Mouse (Mus musculus) hindbrain, embryonic 15.5 days (tissue): ENCODE measurements around the gene Sh3d21. TPM values are rescaled to one million over a fixed set of nuclear protein-coding genes. Genes with fewer than 3 reads are reported as not detected.

Source experiments
- ATAC-seq: fragments of 200-750 bp; cut with Nextera tagmentation; 2 replicates; pipeline ENCODE4 v1.8.0; 2017; ENCODE audit warnings: low read depth, moderate number of reproducible peaks, moderate TSS enrichment; ENCODE audit not compliant: low FRiP score
- H3K27ac ChIP-seq: fragments of 300-500 bp; sonication (generic); replicated peaks from 2 replicates; pipeline ENCODE4 v1.5.1; 2015; ENCODE audit warnings: mild to moderate bottlenecking, inconsistent platforms
- H3K27me3 ChIP-seq: fragments of 300-500 bp; sonication (generic); 2 replicates; pipeline ENCODE4 v1.6.1; 2015; ENCODE audit warnings: control low read depth, inconsistent platforms
- H3K36me3 ChIP-seq: fragments of 300-500 bp; sonication (generic); 2 replicates; pipeline ENCODE4 v1.6.1; 2015; ENCODE audit warnings: control low read depth, inconsistent platforms
- H3K4me1 ChIP-seq: fragments of 300-500 bp; sonication (generic); replicated peaks from 2 replicates; pipeline ENCODE4 v1.6.1; 2015; ENCODE audit warnings: control low read depth, inconsistent platforms
- H3K4me2 ChIP-seq: fragments of 300-500 bp; sonication (generic); 2 replicates; pipeline ENCODE4 v1.6.1; 2015; ENCODE audit warnings: moderate library complexity, mild to moderate bottlenecking, inconsistent platforms
- H3K4me3 ChIP-seq: fragments of 300-500 bp; sonication (generic); 2 replicates; pipeline ENCODE4 v1.5.1; 2015; ENCODE audit warnings: mild to moderate bottlenecking, inconsistent platforms
- H3K9ac ChIP-seq: fragments of 300-500 bp; sonication (generic); 2 replicates; pipeline ENCODE4 v1.6.1; 2015; ENCODE audit warnings: inconsistent platforms
- H3K9me3 ChIP-seq: fragments of 300-500 bp; sonication (generic); 2 replicates; pipeline ENCODE4 v1.6.1; 2016; ENCODE audit warnings: control low read depth, inconsistent platforms
- WGBS: fragments of 180-500 bp; shearing (Covaris S2); methylation state at CpG from one replicate; pipeline ENCODE4 v1.1.7; 2015; 5-methylcytosine and 5-hydroxymethylcytosine counted together
- polyA plus RNA-seq: library from polyadenylated mRNA; unstranded; fragments of >200 nt; fragmentation: Nextera tagmentation; extraction: Ambion mirVana; gene quantifications from 2 replicates; pipeline ENCODE4 v1.2.1, GENCODE M21; 2015

The Sh3d21 gene
- polyA plus RNA-seq, 1 experiment from 2014 or later = 2.0 TPM

GRCm38 (mm10) chr4:126134236-126134635 is 29.1 kb downstream of the Sh3d21 start:
- Histone ChIP-seq H3K36me3 (peaks cover 48% of the 10 kb centered on the region), H3K4me3 (no peak overlapping the region), H3K9ac (no peak overlapping the region), H3K9me3 (no peaks in the 10 kb centered on the region), H3K4me1 (peaks cover 23% of the 10 kb centered on the region), H3K4me2 (no peak overlapping the region), H3K27me3 (no peaks in the 10 kb centered on the region), H3K27ac (no peak overlapping the region)
- 91% methylated on average over 4 of the region's 4 CpGs for WGBS
- ATAC-seq = no peak

GRCm38 (mm10) chr4:126132636-126133264 is 30.5 kb downstream of the Sh3d21 start:
- Histone ChIP-seq H3K27me3 (no peaks in the 10 kb centered on the region), H3K9me3 (no peaks in the 10 kb centered on the region), H3K4me3 (no peak overlapping the region), H3K36me3 (peaks cover 49% of the 10 kb centered on the region), H3K4me1 (peaks cover 23% of the 10 kb centered on the region), H3K27ac (0 out of 2 replicates have a peak overlapping the region, but pooled peaks have one; percentile 23), H3K4me2 (no peak overlapping the region), H3K9ac (no peak overlapping the region)
- WGBS = 77% methylated on average over 6 of the region's 6 CpGs
- no peak for ATAC-seq

GRCm38 (mm10) chr4:126131290-126132121 is 31.8 kb downstream of the Sh3d21 start:
- H3K4me2 ChIP-seq = no peak overlapping the region
- no peak overlapping the region for H3K9ac ChIP-seq
- WGBS = 54% methylated on average over 10 of the region's 10 CpGs
- peaks cover 23% of the 10 kb centered on the region for H3K4me1 ChIP-seq
- no peaks in the 10 kb centered on the region for H3K27me3 ChIP-seq
- H3K27ac ChIP-seq = peak overlapping the region; percentile 74
- H3K9me3 ChIP-seq = no peaks in the 10 kb centered on the region
- peaks cover 48% of the 10 kb centered on the region for H3K36me3 ChIP-seq
- no peak overlapping the region for H3K4me3 ChIP-seq
- ATAC-seq = peak; percentile 76

GRCm38 (mm10) chr4:126130502-126130901 is 32.8 kb downstream of the Sh3d21 start:
- WGBS = 84% methylated on average over 11 of the region's 11 CpGs
- ATAC-seq = no peak
- H3K36me3 ChIP-seq = peaks cover 47% of the 10 kb centered on the region

GRCm38 (mm10) chr4:126123309-126124040 is 39.8 kb downstream of the Sh3d21 start:
- H3K4me3 ChIP-seq = no peak overlapping the region
- H3K36me3 ChIP-seq = peaks cover 42% of the 10 kb centered on the region
- no peaks in the 10 kb centered on the region; the same call in 1 of the 2 replicates for H3K9me3 ChIP-seq
- no peak overlapping the region for H3K9ac ChIP-seq
- H3K27me3 ChIP-seq = no peaks in the 10 kb centered on the region
- no peak overlapping the region for H3K27ac ChIP-seq
- WGBS = 84% methylated on average over 10 of the region's 10 CpGs
- ATAC-seq = 0 out of 2 replicates have a peak, but pooled peaks have one; percentile 42
- peaks cover 12% of the 10 kb centered on the region; the same call in 1 of the 2 replicates for H3K4me1 ChIP-seq
- no peak overlapping the region for H3K4me2 ChIP-seq

More at GRCm38 (mm10) chr4:126130502-126130901, 32.8 kb downstream of the Sh3d21 start:
- Histone ChIP-seq H3K9me3 (no peaks in the 10 kb centered on the region), H3K27ac (peak overlapping the region; percentile 58), H3K4me1 (peaks cover 23% of the 10 kb centered on the region), H3K9ac (no peak overlapping the region), H3K4me2 (no peak overlapping the region), H3K4me3 (no peak overlapping the region), H3K27me3 (no peaks in the 10 kb centered on the region)

- Histone ChIP-seq H3K36me3 (peaks cover 18% of the 10 kb centered on the region), H3K9ac (no peak overlapping the region), H3K9me3 (no peaks in the 10 kb centered on the region; the same call in 1 of the 2 replicates), H3K4me2 (no peak overlapping the region), H3K27ac (no peak overlapping the region), H3K27me3 (no peaks in the 10 kb centered on the region), H3K4me3 (no peak overlapping the region), H3K4me1 (peaks cover 31% of the 10 kb centered on the region)
- 93% methylated on average over 2 of the region's 2 CpGs for WGBS
- no peak for ATAC-seq
Observed at GRCm38 (mm10) chr4:126120506-126120905, 42.8 kb downstream of the Sh3d21 start.

GRCm38 (mm10) chr4:126120052-126120451 is 43.2 kb downstream of the Sh3d21 start:
- 83% methylated on average over 5 of the region's 5 CpGs for WGBS
- no peak for ATAC-seq
- H3K4me2 ChIP-seq = no peak overlapping the region
- peaks cover 14% of the 10 kb centered on the region for H3K36me3 ChIP-seq
- H3K4me3 ChIP-seq = no peak overlapping the region
- H3K27me3 ChIP-seq = no peaks in the 10 kb centered on the region
- H3K4me1 ChIP-seq = peaks cover 34% of the 10 kb centered on the region
- H3K9ac ChIP-seq = no peak overlapping the region
- H3K27ac ChIP-seq = no peak overlapping the region
- no peaks in the 10 kb centered on the region; the same call in 1 of the 2 replicates for H3K9me3 ChIP-seq

- Histone ChIP-seq H3K9ac (no peak overlapping the region), H3K36me3 (peaks cover 6% of the 10 kb centered on the region), H3K9me3 (no peaks in the 10 kb centered on the region; the same call in 1 of the 2 replicates), H3K27ac (no peak overlapping the region; the same call in 1 of the 2 replicates), H3K27me3 (no peaks in the 10 kb centered on the region), H3K4me2 (no peak overlapping the region), H3K4me1 (peaks cover 40% of the 10 kb centered on the region), H3K4me3 (no peak overlapping the region)
- ATAC-seq = no peak
- WGBS = 84% methylated on average over 1 of the region's 1 CpGs
Observed at GRCm38 (mm10) chr4:126119051-126119450, 44.2 kb downstream of the Sh3d21 start.

GRCm38 (mm10) chr4:126118651-126119050 is 44.6 kb downstream of the Sh3d21 start:
- Histone ChIP-seq H3K36me3 (peaks cover 6% of the 10 kb centered on the region; the same call in 1 of the 2 replicates), H3K9me3 (no peaks in the 10 kb centered on the region; the same call in 1 of the 2 replicates), H3K4me3 (no peak overlapping the region), H3K4me2 (no peak overlapping the region), H3K4me1 (peaks cover 42% of the 10 kb centered on the region), H3K27ac (peak overlapping the region; percentile 23), H3K9ac (no peak overlapping the region), H3K27me3 (no peaks in the 10 kb centered on the region)
- 54% methylated on average over 4 of the region's 4 CpGs for WGBS
- no peak for ATAC-seq

GRCm38 (mm10) chr4:126117116-126117515 is 46.2 kb downstream of the Sh3d21 start:
- Histone ChIP-seq H3K4me3 (no peak overlapping the region), H3K9me3 (no peaks in the 10 kb centered on the region; the same call in 1 of the 2 replicates), H3K4me2 (no peak overlapping the region), H3K27me3 (no peaks in the 10 kb centered on the region), H3K27ac (0 out of 2 replicates have a peak overlapping the region, but pooled peaks have one; percentile 23), H3K36me3 (peaks cover 6% of the 10 kb centered on the region; the same call in 1 of the 2 replicates), H3K9ac (no peak overlapping the region), H3K4me1 (peaks cover 43% of the 10 kb centered on the region)
- WGBS = 79% methylated on average over 8 of the region's 8 CpGs
- ATAC-seq = no peak

- H3K9ac ChIP-seq = no peak overlapping the region
- H3K9me3 ChIP-seq = no peaks in the 10 kb centered on the region
- peaks cover 47% of the 10 kb centered on the region for H3K4me1 ChIP-seq
- no peak overlapping the region for H3K4me2 ChIP-seq
- no peak overlapping the region for H3K4me3 ChIP-seq
- H3K36me3 ChIP-seq = no peaks in the 10 kb centered on the region
- no peaks in the 10 kb centered on the region for H3K27me3 ChIP-seq
- H3K27ac ChIP-seq = no peak overlapping the region
- 61% methylated on average over 6 of the region's 6 CpGs for WGBS
- ATAC-seq = no peak
Observed at GRCm38 (mm10) chr4:126115871-126116521, 47.3 kb downstream of the Sh3d21 start.
